Mouse (Mus musculus) neural tube, embryonic 15.5 days (tissue): ENCODE data around the gene Foxp1. TPM values are rescaled to one million over a fixed set of nuclear protein-coding genes. Genes with fewer than 3 reads are reported as not detected.

Experiments used
- ATAC-seq: fragments of 200-750 bp; cut with Nextera tagmentation; 2 replicates; pipeline ENCODE4 v1.8.0; 2017; ENCODE audit warnings: mild to moderate bottlenecking, moderate TSS enrichment, moderate library complexity; ENCODE audit not compliant: low FRiP score
- H3K27ac ChIP-seq: fragments of 300-500 bp; sonication (generic); replicated peaks from 2 replicates; pipeline ENCODE4 v1.5.1; 2015; ENCODE audit warnings: mild to moderate bottlenecking, inconsistent platforms
- H3K27me3 ChIP-seq: fragments of 300-500 bp; sonication (generic); replicated peaks from 2 replicates; pipeline ENCODE4 v1.6.1; 2015; ENCODE audit warnings: inconsistent platforms
- H3K36me3 ChIP-seq: fragments of 300-500 bp; sonication (generic); 2 replicates; pipeline ENCODE4 v1.6.1; 2015; ENCODE audit warnings: inconsistent platforms
- H3K4me1 ChIP-seq: fragments of 300-500 bp; sonication (generic); 2 replicates; pipeline ENCODE4 v1.6.1; 2015; ENCODE audit warnings: inconsistent platforms
- H3K4me2 ChIP-seq: fragments of 300-500 bp; sonication (generic); 2 replicates; pipeline ENCODE4 v1.6.1; 2015; ENCODE audit warnings: inconsistent platforms, mild to moderate bottlenecking, moderate library complexity
- H3K4me3 ChIP-seq: fragments of 300-500 bp; sonication (generic); replicated peaks from 2 replicates; pipeline ENCODE4 v1.5.1; 2015; ENCODE audit warnings: mild to moderate bottlenecking, inconsistent platforms
- H3K9ac ChIP-seq: fragments of 300-500 bp; sonication (generic); replicated peaks from 2 replicates; pipeline ENCODE4 v1.6.1; 2015; ENCODE audit warnings: mild to moderate bottlenecking, inconsistent platforms
- H3K9me3 ChIP-seq: fragments of 300-500 bp; sonication (generic); replicated peaks from 2 replicates; pipeline ENCODE4 v1.6.1; 2016; ENCODE audit warnings: inconsistent platforms
- WGBS: fragments of 180-500 bp; shearing (Covaris S2); methylation state at CpG from one replicate; pipeline ENCODE4 v1.1.7; 2015; ENCODE audit warnings: mixed read lengths; 5-methylcytosine and 5-hydroxymethylcytosine counted together
- polyA plus RNA-seq: library from polyadenylated mRNA; unstranded; fragments of >200 nt; fragmentation: Nextera tagmentation; extraction: Ambion mirVana; gene quantifications from 2 replicates; pipeline ENCODE4 v1.2.1, GENCODE M21; 2015

The Foxp1 gene
- polyA plus RNA-seq, 1 experiment from 2014 or later, result 51.0 TPM

GRCm38 (mm10) chr6:99347836-99348235 lies 174.7 kb downstream of the Foxp1 start:
- Histone ChIP-seq H3K9ac (no peak overlapping the region), H3K4me1 (peaks cover 6% of the 10 kb centered on the region; the same call in 1 of the 2 replicates), H3K27me3 (no peaks in the 10 kb centered on the region), H3K4me3 (no peak overlapping the region), H3K4me2 (no peak overlapping the region), H3K27ac (no peak overlapping the region), H3K36me3 (no peaks in the 10 kb centered on the region), H3K9me3 (no peaks in the 10 kb centered on the region)
- ATAC-seq, result no peak
- 10% methylated on average over 10 of the region's 10 CpGs for WGBS

GRCm38 (mm10) chr6:99344966-99345365 lies 177.6 kb downstream of the Foxp1 start:
- Histone ChIP-seq H3K27me3 (no peaks in the 10 kb centered on the region), H3K27ac (no peak overlapping the region), H3K9ac (no peak overlapping the region), H3K4me2 (no peak overlapping the region), H3K4me1 (peaks cover 6% of the 10 kb centered on the region; the same call in 1 of the 2 replicates), H3K4me3 (no peak overlapping the region), H3K9me3 (no peaks in the 10 kb centered on the region), H3K36me3 (no peaks in the 10 kb centered on the region)
- ATAC-seq, result no peak
- WGBS, result 96% methylated on average over 7 of the region's 7 CpGs

- no peak overlapping the region for H3K9ac ChIP-seq
- no peak overlapping the region for H3K27ac ChIP-seq
- H3K4me3 ChIP-seq, result no peak overlapping the region
- no peaks in the 10 kb centered on the region for H3K9me3 ChIP-seq
- H3K27me3 ChIP-seq, result no peaks in the 10 kb centered on the region
- 83% methylated on average over 3 of the region's 3 CpGs for WGBS
- H3K4me2 ChIP-seq, result no peak overlapping the region
- no peak for ATAC-seq
- H3K4me1 ChIP-seq, result peaks cover 9% of the 10 kb centered on the region
- no peaks in the 10 kb centered on the region for H3K36me3 ChIP-seq
Measured at GRCm38 (mm10) chr6:99344357-99344756, 178.2 kb downstream of the Foxp1 start.

- H3K4me1 ChIP-seq, result peaks cover 12% of the 10 kb centered on the region
- H3K27ac ChIP-seq, result no peak overlapping the region
- WGBS, result 86% methylated on average over 3 of the region's 3 CpGs
- H3K9ac ChIP-seq, result no peak overlapping the region
- no peaks in the 10 kb centered on the region for H3K27me3 ChIP-seq
- no peak for ATAC-seq
- no peaks in the 10 kb centered on the region for H3K9me3 ChIP-seq
- H3K4me3 ChIP-seq, result no peak overlapping the region
- no peak overlapping the region for H3K4me2 ChIP-seq
- no peaks in the 10 kb centered on the region for H3K36me3 ChIP-seq
Measured at GRCm38 (mm10) chr6:99343815-99344214, 178.7 kb downstream of the Foxp1 start.

- no peak for ATAC-seq
- 96% methylated on average over 3 of the region's 3 CpGs for WGBS
- Histone ChIP-seq H3K36me3 (no peaks in the 10 kb centered on the region), H3K4me2 (no peak overlapping the region), H3K9ac (no peak overlapping the region), H3K9me3 (no peaks in the 10 kb centered on the region), H3K27ac (no peak overlapping the region), H3K4me3 (no peak overlapping the region), H3K4me1 (peaks cover 13% of the 10 kb centered on the region; the same call in 1 of the 2 replicates), H3K27me3 (no peaks in the 10 kb centered on the region)
Measured at GRCm38 (mm10) chr6:99342416-99342815, 180.1 kb downstream of the Foxp1 start.

- Histone ChIP-seq H3K4me3 (no peak overlapping the region), H3K4me2 (no peak overlapping the region), H3K27ac (no peak overlapping the region), H3K36me3 (no peaks in the 10 kb centered on the region), H3K4me1 (peaks cover 18% of the 10 kb centered on the region; the same call in 1 of the 2 replicates), H3K27me3 (no peaks in the 10 kb centered on the region), H3K9me3 (no peaks in the 10 kb centered on the region), H3K9ac (no peak overlapping the region)
- 84% methylated on average over 4 of the region's 4 CpGs for WGBS
- no peak for ATAC-seq
Measured at GRCm38 (mm10) chr6:99340902-99341301, 181.6 kb downstream of the Foxp1 start.

GRCm38 (mm10) chr6:99339986-99340721 lies 182.4 kb downstream of the Foxp1 start:
- H3K9me3 ChIP-seq, result no peaks in the 10 kb centered on the region
- 79% methylated on average over 10 of the region's 10 CpGs for WGBS
- H3K4me3 ChIP-seq, result no peak overlapping the region
- no peak overlapping the region for H3K4me2 ChIP-seq
- peaks cover 22% of the 10 kb centered on the region; the same call in 1 of the 2 replicates for H3K4me1 ChIP-seq
- no peak for ATAC-seq
- H3K36me3 ChIP-seq, result no peaks in the 10 kb centered on the region
- H3K27me3 ChIP-seq, result no peaks in the 10 kb centered on the region
- no peak overlapping the region for H3K9ac ChIP-seq
- no peak overlapping the region for H3K27ac ChIP-seq

- H3K4me2 ChIP-seq, result no peak overlapping the region
- no peak for ATAC-seq
- no peak overlapping the region for H3K4me3 ChIP-seq
- H3K27ac ChIP-seq, result no peak overlapping the region
- no peaks in the 10 kb centered on the region for H3K27me3 ChIP-seq
- peaks cover 22% of the 10 kb centered on the region; the same call in 1 of the 2 replicates for H3K4me1 ChIP-seq
- 27% methylated on average over 5 of the region's 5 CpGs for WGBS
- H3K9me3 ChIP-seq, result no peaks in the 10 kb centered on the region
- H3K36me3 ChIP-seq, result no peaks in the 10 kb centered on the region
- H3K9ac ChIP-seq, result no peak overlapping the region
Measured at GRCm38 (mm10) chr6:99339343-99339620, 183.2 kb downstream of the Foxp1 start.

GRCm38 (mm10) chr6:99338593-99339342 lies 183.8 kb downstream of the Foxp1 start:
- ATAC-seq, result no peak
- no peak overlapping the region for H3K9ac ChIP-seq
- no peak overlapping the region for H3K4me3 ChIP-seq
- no peaks in the 10 kb centered on the region for H3K27me3 ChIP-seq
- H3K36me3 ChIP-seq, result no peaks in the 10 kb centered on the region
- no peak overlapping the region for H3K4me2 ChIP-seq
- H3K27ac ChIP-seq, result no peak overlapping the region
- no peaks in the 10 kb centered on the region for H3K9me3 ChIP-seq
- WGBS, result 44% methylated on average over 9 of the region's 9 CpGs
- H3K4me1 ChIP-seq, result peaks cover 22% of the 10 kb centered on the region; the same call in 1 of the 2 replicates

- WGBS, result 63% methylated on average over 3 of the region's 3 CpGs
- ATAC-seq, result no peak
- H3K9ac ChIP-seq, result no peak overlapping the region
- H3K36me3 ChIP-seq, result no peaks in the 10 kb centered on the region
- no peak overlapping the region for H3K4me3 ChIP-seq
- no peak overlapping the region for H3K4me2 ChIP-seq
- H3K4me1 ChIP-seq, result peaks cover 22% of the 10 kb centered on the region; the same call in 1 of the 2 replicates
- H3K9me3 ChIP-seq, result no peaks in the 10 kb centered on the region
- H3K27me3 ChIP-seq, result no peaks in the 10 kb centered on the region
- no peak overlapping the region for H3K27ac ChIP-seq
Measured at GRCm38 (mm10) chr6:99338174-99338573, 184.3 kb downstream of the Foxp1 start.

- H3K27ac ChIP-seq, result no peak overlapping the region
- peaks cover 22% of the 10 kb centered on the region; the same call in 1 of the 2 replicates for H3K4me1 ChIP-seq
- H3K4me2 ChIP-seq, result no peak overlapping the region
- no peaks in the 10 kb centered on the region for H3K27me3 ChIP-seq
- no peaks in the 10 kb centered on the region for H3K9me3 ChIP-seq
- 52% methylated on average over 6 of the region's 6 CpGs for WGBS
- H3K9ac ChIP-seq, result no peak overlapping the region
- no peaks in the 10 kb centered on the region for H3K36me3 ChIP-seq
- H3K4me3 ChIP-seq, result no peak overlapping the region
- ATAC-seq, result no peak
Measured at GRCm38 (mm10) chr6:99337575-99337974, 184.9 kb downstream of the Foxp1 start.

- no peak for ATAC-seq
- Histone ChIP-seq H3K9ac (no peak overlapping the region), H3K36me3 (no peaks in the 10 kb centered on the region), H3K9me3 (no peaks in the 10 kb centered on the region), H3K27me3 (no peaks in the 10 kb centered on the region), H3K4me3 (no peak overlapping the region), H3K27ac (no peak overlapping the region), H3K4me2 (no peak overlapping the region), H3K4me1 (peaks cover 22% of the 10 kb centered on the region; the same call in 1 of the 2 replicates)
- 26% methylated on average over 5 of the region's 5 CpGs for WGBS
Measured at GRCm38 (mm10) chr6:99336191-99336590, 186.3 kb downstream of the Foxp1 start.
